ENCODE assay signal across 8 mouse cellular contexts in genomic region chr9:35198945-35199771, GRCm38 (mm10). TPM values are rescaled to one million over a fixed set of nuclear protein-coding genes. Genes with fewer than 3 reads are reported as not detected.
DNase-seq lines count a peak whose midpoint lies in the region; ATAC-seq and TF ChIP-seq lines count a peak whose summit lies in the region.

No protein-coding gene starts in this region.

- no peaks in the 10 kb centered on the region for H3K27me3 ChIP-seq in heart, embryonic 10.5 days (ENCODE audit: insufficient read depth, poor library complexity, severe bottlenecking)
- H3K27me3 ChIP-seq in E14TG2a.4 (ENCODE audit: insufficient read depth, low read length), result peaks cover 24% of the 10 kb centered on the region
- no peaks in the 10 kb centered on the region for H3K27me3 ChIP-seq in forebrain, embryonic 15.5 days
- no peaks in the 10 kb centered on the region for H3K27me3 ChIP-seq in liver, embryonic 12.5 days (replicated peaks)
- H3K27me3 ChIP-seq in stomach, embryonic 16.5 days (ENCODE audit: control insufficient read depth, insufficient read depth, low read length), result no peaks in the 10 kb centered on the region

- peak overlapping the region; percentile 81 for H3K4me3 ChIP-seq in heart, embryonic 10.5 days
- H3K4me3 ChIP-seq in E14TG2a.4 (replicated peaks; ENCODE audit: low read length), result peak overlapping the region; percentile 86
- peak overlapping the region; percentile 64 for H3K4me3 ChIP-seq in forebrain, embryonic 15.5 days
- H3K4me3 ChIP-seq in liver, embryonic 12.5 days, result peak overlapping the region; percentile 71
- peak overlapping the region; percentile 58 for H3K4me3 ChIP-seq in stomach, embryonic 16.5 days (replicated peaks; ENCODE audit: low read length)

- H3K4me1 ChIP-seq in heart, embryonic 10.5 days, result peaks cover 29% of the 10 kb centered on the region
- peaks cover 15% of the 10 kb centered on the region for H3K4me1 ChIP-seq in E14TG2a.4 (replicated peaks; ENCODE audit: low read depth, low read length)
- H3K4me1 ChIP-seq in forebrain, embryonic 15.5 days, result peaks cover 16% of the 10 kb centered on the region
- peaks cover 52% of the 10 kb centered on the region for H3K4me1 ChIP-seq in liver, embryonic 12.5 days
- H3K4me1 ChIP-seq in stomach, embryonic 16.5 days (ENCODE audit: control insufficient read depth, insufficient read depth, low read length), result 0 out of 2 replicates have a peak, but pooled peaks cover 9% of the 10 kb centered on the region

- TF ChIP-seq CTCF in E14TG2a.4 (conservative IDR thresholded peaks at IDR 0.05; ENCODE audit: low read length), result no peak

- no peaks in the 10 kb centered on the region for H3K9me3 ChIP-seq in heart, embryonic 10.5 days
- H3K9me3 ChIP-seq in E14TG2a.4 (ENCODE audit: low read length), result no peaks in the 10 kb centered on the region
- H3K9me3 ChIP-seq in forebrain, embryonic 15.5 days, result no peaks in the 10 kb centered on the region
- no peaks in the 10 kb centered on the region for H3K9me3 ChIP-seq in liver, embryonic 12.5 days (replicated peaks)
- no peaks in the 10 kb centered on the region for H3K9me3 ChIP-seq in stomach, embryonic 16.5 days (replicated peaks; ENCODE audit: control insufficient read depth, low read length)

- H3K9ac ChIP-seq in forebrain, embryonic 15.5 days (replicated peaks), result peak overlapping the region; percentile 68
- peak overlapping the region; percentile 81 for H3K9ac ChIP-seq in liver, embryonic 12.5 days
- peak overlapping the region; percentile 77 for H3K9ac ChIP-seq in stomach, embryonic 16.5 days (ENCODE audit: low read length)

- DNase-seq in heart, embryonic 10.5 days (ENCODE audit: low spot score), result no peak
- no peak for DNase-seq in heart, postnatal 25 days (ENCODE audit: low spot score)
- DNase-seq in T-cell, adult 2 months (ENCODE audit: low spot score), result no peak
- DNase-seq in left cerebral cortex, adult 8-10 months (ENCODE audit: low spot score in 2 of 2), result no peak

- 23% methylated on average over 18 of the region's 18 CpGs for WGBS in heart, embryonic 10.5 days
- WGBS in forebrain, embryonic 15.5 days, result 24% methylated on average over 18 of the region's 18 CpGs
- WGBS in liver, embryonic 12.5 days (ENCODE audit: insufficient replicate concordance), result 18% methylated on average over 18 of the region's 18 CpGs
- 23% methylated on average over 18 of the region's 18 CpGs for WGBS in stomach, embryonic 16.5 days

- intact Hi-C loops in heart, postnatal 25 days (cut with DNase I), result no loop called here

- peak overlapping the region; percentile 92 for H3K27ac ChIP-seq in heart, embryonic 10.5 days
- H3K27ac ChIP-seq in forebrain, embryonic 15.5 days (replicated peaks), result peak overlapping the region; percentile 32; the same call in 1 of the 2 replicates
- H3K27ac ChIP-seq in liver, embryonic 12.5 days, result peak overlapping the region; percentile 78
- peak overlapping the region; percentile 53 for H3K27ac ChIP-seq in stomach, embryonic 16.5 days (ENCODE audit: low read length)

- ATAC-seq in forebrain, embryonic 15.5 days (replicated peaks), result peak; percentile 53
- ATAC-seq in liver, embryonic 12.5 days, result peak; percentile 48
- peak; percentile 63 for ATAC-seq in stomach, embryonic 16.5 days (ENCODE audit: insufficient read depth, low FRiP score)

- H3K4me2 ChIP-seq in forebrain, embryonic 15.5 days (replicated peaks), result peak overlapping the region; percentile 86
- peak overlapping the region; percentile 87 for H3K4me2 ChIP-seq in liver, embryonic 12.5 days
- H3K4me2 ChIP-seq in stomach, embryonic 16.5 days (ENCODE audit: low read depth, low read length), result peak overlapping the region; percentile 63

- peaks cover 4% of the 10 kb centered on the region; the same call in 1 of the 2 replicates for H3K36me3 ChIP-seq in heart, embryonic 10.5 days
- peaks cover 7% of the 10 kb centered on the region for H3K36me3 ChIP-seq in E14TG2a.4 (ENCODE audit: insufficient read depth, low read length)
- no peaks in the 10 kb centered on the region for H3K36me3 ChIP-seq in forebrain, embryonic 15.5 days
- H3K36me3 ChIP-seq in liver, embryonic 12.5 days, result peaks cover 5% of the 10 kb centered on the region
- no peaks in the 10 kb centered on the region for H3K36me3 ChIP-seq in stomach, embryonic 16.5 days (ENCODE audit: control insufficient read depth, insufficient read depth, low read length)

RNA-seq across cellular contexts. Expression of gene Srpr, which starts 0.8 kb away (rescaled TPM):
- 96.1 and 97.8 TPM in 2 replicates for polyA plus RNA-seq in heart, embryonic 10.5 days (2016; fragmentation: Nextera tagmentation; extraction: Ambion mirVana)
- total RNA-seq in heart, postnatal 25 days (2021), result 100 to 1,000 TPM in 1 of 2 experiments, 10 to 100 TPM in 1; 87.9 to 100 TPM
- polyA plus RNA-seq in forebrain, embryonic 15.5 days (2015; fragmentation: Nextera tagmentation; extraction: Ambion mirVana), result 49.4 and 54.4 TPM in 2 replicates
- polyA plus RNA-seq in liver, embryonic 12.5 days (2016; fragmentation: Nextera tagmentation; extraction: Ambion mirVana), result 70.8 and 73.3 TPM in 2 replicates
- 143 and 152 TPM in 2 replicates for polyA plus RNA-seq in stomach, embryonic 16.5 days (2015; fragmentation: Nextera tagmentation; extraction: Ambion mirVana)
- 10 to 100 TPM; 66.6 to 80.4 (median 72.1) TPM for total RNA-seq in left cerebral cortex, adult 8-10 months (2022)

RNA-seq across cellular contexts. Expression of gene Tirap, which starts 0.9 kb away (rescaled TPM):
- 14.1 and 15.3 TPM in 2 replicates for polyA plus RNA-seq in heart, embryonic 10.5 days (2016; fragmentation: Nextera tagmentation; extraction: Ambion mirVana)
- total RNA-seq in heart, postnatal 25 days (2021), result 1 to 10 TPM; 6.1 to 6.5 TPM
- polyA plus RNA-seq in forebrain, embryonic 15.5 days (2015; fragmentation: Nextera tagmentation; extraction: Ambion mirVana), result 3.8 and 4.4 TPM in 2 replicates
- polyA plus RNA-seq in liver, embryonic 12.5 days (2016; fragmentation: Nextera tagmentation; extraction: Ambion mirVana), result 6.6 TPM in 2 replicates
- polyA plus RNA-seq in stomach, embryonic 16.5 days (2015; fragmentation: Nextera tagmentation; extraction: Ambion mirVana), result 14.2 and 14.9 TPM in 2 replicates
- total RNA-seq in left cerebral cortex, adult 8-10 months (2022), result 1 to 10 TPM; 2.3 to 2.9 (median 2.6) TPM

RNA-seq across cellular contexts. Expression of gene Foxred1, which starts 11.7 kb away (rescaled TPM):
- polyA plus RNA-seq in heart, embryonic 10.5 days (2016; fragmentation: Nextera tagmentation; extraction: Ambion mirVana), result 64.2 and 73.9 TPM in 2 replicates
- 10 to 100 TPM; 94.3 to 94.4 TPM for total RNA-seq in heart, postnatal 25 days (2021)
- 42.8 and 43.4 TPM in 2 replicates for polyA plus RNA-seq in forebrain, embryonic 15.5 days (2015; fragmentation: Nextera tagmentation; extraction: Ambion mirVana)
- 38.3 and 39.6 TPM in 2 replicates for polyA plus RNA-seq in liver, embryonic 12.5 days (2016; fragmentation: Nextera tagmentation; extraction: Ambion mirVana)
- 41.8 and 42.3 TPM in 2 replicates for polyA plus RNA-seq in stomach, embryonic 16.5 days (2015; fragmentation: Nextera tagmentation; extraction: Ambion mirVana)
- 10 to 100 TPM; 37.0 to 40.0 (median 37.7) TPM for total RNA-seq in left cerebral cortex, adult 8-10 months (2022)

RNA-seq across cellular contexts. Expression of gene Dcps, which starts 23.3 kb away (rescaled TPM):
- 74.8 and 81.9 TPM in 2 replicates for polyA plus RNA-seq in heart, embryonic 10.5 days (2016; fragmentation: Nextera tagmentation; extraction: Ambion mirVana)
- 10 to 100 TPM; 15.6 to 15.8 TPM for total RNA-seq in heart, postnatal 25 days (2021)
- 85.6 and 91.2 TPM in 2 replicates for polyA plus RNA-seq in forebrain, embryonic 15.5 days (2015; fragmentation: Nextera tagmentation; extraction: Ambion mirVana)
- polyA plus RNA-seq in liver, embryonic 12.5 days (2016; fragmentation: Nextera tagmentation; extraction: Ambion mirVana), result 65.9 and 66.0 TPM in 2 replicates
- 68.2 and 68.9 TPM in 2 replicates for polyA plus RNA-seq in stomach, embryonic 16.5 days (2015; fragmentation: Nextera tagmentation; extraction: Ambion mirVana)
- 10 to 100 TPM; 16.1 to 19.1 (median 16.4) TPM for total RNA-seq in left cerebral cortex, adult 8-10 months (2022)

Comparison
In these comparisons a context has a peak if more than half of its experiments do, and no peak if none do; other contexts are left out.
1. H3K27ac ChIP-seq: peak in every context shown above with its lines; median percentile 92 in heart, embryonic 10.5 days; 78 in liver, embryonic 12.5 days; 53 in stomach, embryonic 16.5 days; 32 in forebrain, embryonic 15.5 days.